Mouse (Mus musculus): ENCODE measurements around the gene Kctd20. TPM values are rescaled to one million over a fixed set of nuclear protein-coding genes. Genes with fewer than 3 reads are reported as not detected.

Gene Kctd20
- polyA plus RNA-seq, 1 experiment from 2014 or later, result 127 TPM

GRCm38 (mm10) chr17:28954416-28954815, 2.7 kb downstream of the Kctd20 start:
- H3K27ac ChIP-seq, result no peak overlapping the region
- H3K27me3 ChIP-seq, result no peaks in the 10 kb centered on the region
- H3K4me1 ChIP-seq, result peaks cover 15% of the 10 kb centered on the region
- ATAC-seq (ENCODE audit: insufficient number of reproducible peaks, insufficient read depth, low FRiP score, low TSS enrichment), result no peak
- 98% methylated on average over 9 of the region's 9 CpGs for WGBS
- H3K9ac ChIP-seq, result no peak overlapping the region
- H3K4me2 ChIP-seq (replicated peaks), result peak overlapping the region; percentile 88; the same call in 1 of the 2 replicates
- peaks cover 18% of the 10 kb centered on the region for H3K36me3 ChIP-seq
- H3K9me3 ChIP-seq, result no peaks in the 10 kb centered on the region; the same call in 1 of the 2 replicates
- no peak overlapping the region for H3K4me3 ChIP-seq

GRCm38 (mm10) chr17:28960597-28960996, 8.8 kb downstream of the Kctd20 start:
- H3K9me3 ChIP-seq, result no peaks in the 10 kb centered on the region
- no peaks in the 10 kb centered on the region for H3K27me3 ChIP-seq
- no peak overlapping the region for H3K9ac ChIP-seq
- peaks cover 55% of the 10 kb centered on the region for H3K36me3 ChIP-seq
- no peak overlapping the region for H3K4me2 ChIP-seq (replicated peaks)
- H3K4me3 ChIP-seq, result no peak overlapping the region
- H3K4me1 ChIP-seq, result no peaks in the 10 kb centered on the region
- H3K27ac ChIP-seq, result no peak overlapping the region
- 80% methylated on average over 10 of the region's 10 CpGs for WGBS
- ATAC-seq (ENCODE audit: insufficient number of reproducible peaks, insufficient read depth, low FRiP score, low TSS enrichment), result no peak

GRCm38 (mm10) chr17:28961596-28961995, 9.8 kb downstream of the Kctd20 start:
- H3K9me3 ChIP-seq, result no peaks in the 10 kb centered on the region
- WGBS, result 89% methylated on average over 10 of the region's 10 CpGs
- no peaks in the 10 kb centered on the region for H3K27me3 ChIP-seq
- H3K4me1 ChIP-seq, result no peaks in the 10 kb centered on the region
- no peak overlapping the region for H3K27ac ChIP-seq
- no peak overlapping the region for H3K4me3 ChIP-seq
- H3K9ac ChIP-seq, result no peak overlapping the region
- no peak overlapping the region for H3K4me2 ChIP-seq (replicated peaks)
- peaks cover 65% of the 10 kb centered on the region for H3K36me3 ChIP-seq
- ATAC-seq (ENCODE audit: insufficient number of reproducible peaks, insufficient read depth, low FRiP score, low TSS enrichment), result no peak

- H3K27me3 ChIP-seq, result no peaks in the 10 kb centered on the region
- H3K4me2 ChIP-seq (replicated peaks), result no peak overlapping the region
- no peaks in the 10 kb centered on the region for H3K4me1 ChIP-seq
- H3K27ac ChIP-seq, result no peak overlapping the region
- no peak overlapping the region for H3K9ac ChIP-seq
- no peak for ATAC-seq (ENCODE audit: insufficient number of reproducible peaks, insufficient read depth, low FRiP score, low TSS enrichment)
- no peaks in the 10 kb centered on the region for H3K9me3 ChIP-seq
- WGBS, result 81% methylated on average over 11 of the region's 11 CpGs
- peaks cover 96% of the 10 kb centered on the region for H3K36me3 ChIP-seq
- no peak overlapping the region for H3K4me3 ChIP-seq
Observed at GRCm38 (mm10) chr17:28967021-28967610, 15.4 kb downstream of the Kctd20 start.

GRCm38 (mm10) chr17:28970122-28970521, 18.4 kb downstream of the Kctd20 start:
- Histone ChIP-seq H3K27me3 (no peaks in the 10 kb centered on the region), H3K9ac (no peak overlapping the region), H3K9me3 (no peaks in the 10 kb centered on the region), H3K4me2 (replicated peaks) (no peak overlapping the region), H3K4me1 (no peaks in the 10 kb centered on the region), H3K4me3 (no peak overlapping the region), H3K36me3 (peaks cover 96% of the 10 kb centered on the region), H3K27ac (no peak overlapping the region)
- ATAC-seq (ENCODE audit: insufficient number of reproducible peaks, insufficient read depth, low FRiP score, low TSS enrichment), result no peak

- WGBS, result 92% methylated on average over 4 of the region's 4 CpGs
- Histone ChIP-seq H3K9ac (no peak overlapping the region), H3K27me3 (no peaks in the 10 kb centered on the region), H3K4me2 (replicated peaks) (no peak overlapping the region), H3K9me3 (no peaks in the 10 kb centered on the region), H3K27ac (no peak overlapping the region), H3K4me1 (0 out of 2 replicates have a peak, but pooled peaks cover 3% of the 10 kb centered on the region), H3K4me3 (no peak overlapping the region), H3K36me3 (peaks cover 80% of the 10 kb centered on the region)
- ATAC-seq (ENCODE audit: insufficient number of reproducible peaks, insufficient read depth, low FRiP score, low TSS enrichment), result no peak
Observed at GRCm38 (mm10) chr17:28979091-28979490, 27.3 kb downstream of the Kctd20 start.

GRCm38 (mm10) chr17:28981081-28981480, 29.3 kb downstream of the Kctd20 start:
- H3K36me3 ChIP-seq, result peaks cover 75% of the 10 kb centered on the region
- H3K4me3 ChIP-seq, result no peak overlapping the region
- H3K9me3 ChIP-seq, result no peaks in the 10 kb centered on the region
- no peaks in the 10 kb centered on the region for H3K27me3 ChIP-seq
- ATAC-seq (ENCODE audit: insufficient number of reproducible peaks, insufficient read depth, low FRiP score, low TSS enrichment), result no peak
- H3K9ac ChIP-seq, result no peak overlapping the region
- no peak overlapping the region for H3K4me2 ChIP-seq (replicated peaks)
- WGBS, result 69% methylated on average over 4 of the region's 4 CpGs
- 0 out of 2 replicates have a peak, but pooled peaks cover 3% of the 10 kb centered on the region for H3K4me1 ChIP-seq
- no peak overlapping the region for H3K27ac ChIP-seq

GRCm38 (mm10) chr17:28982591-28982990, 30.8 kb downstream of the Kctd20 start:
- 0 out of 2 replicates have a peak, but pooled peaks cover 3% of the 10 kb centered on the region for H3K4me1 ChIP-seq
- H3K36me3 ChIP-seq, result peaks cover 77% of the 10 kb centered on the region
- no peak overlapping the region for H3K4me2 ChIP-seq (replicated peaks)
- no peaks in the 10 kb centered on the region for H3K27me3 ChIP-seq
- ATAC-seq (ENCODE audit: insufficient number of reproducible peaks, insufficient read depth, low FRiP score, low TSS enrichment), result no peak
- WGBS, result 47% methylated on average over 4 of the region's 4 CpGs
- no peaks in the 10 kb centered on the region for H3K9me3 ChIP-seq
- H3K27ac ChIP-seq, result no peak overlapping the region
- no peak overlapping the region for H3K4me3 ChIP-seq
- H3K9ac ChIP-seq, result no peak overlapping the region

GRCm38 (mm10) chr17:28984724-28985420, 33.1 kb downstream of the Kctd20 start:
- no peak overlapping the region for H3K4me3 ChIP-seq
- H3K36me3 ChIP-seq, result peaks cover 75% of the 10 kb centered on the region
- H3K4me2 ChIP-seq (replicated peaks), result no peak overlapping the region
- H3K27me3 ChIP-seq, result no peaks in the 10 kb centered on the region
- 86% methylated on average over 1 of the region's 1 CpGs for WGBS
- no peak for ATAC-seq (ENCODE audit: insufficient number of reproducible peaks, insufficient read depth, low FRiP score, low TSS enrichment)
- H3K4me1 ChIP-seq, result 0 out of 2 replicates have a peak, but pooled peaks cover 3% of the 10 kb centered on the region
- H3K27ac ChIP-seq, result no peak overlapping the region
- no peak overlapping the region for H3K9ac ChIP-seq
- H3K9me3 ChIP-seq, result no peaks in the 10 kb centered on the region

GRCm38 (mm10) chr17:28986833-28987232, 35.1 kb downstream of the Kctd20 start:
- ATAC-seq (ENCODE audit: insufficient number of reproducible peaks, insufficient read depth, low FRiP score, low TSS enrichment), result no peak
- Histone ChIP-seq H3K9me3 (no peaks in the 10 kb centered on the region), H3K36me3 (peaks cover 78% of the 10 kb centered on the region)

GRCm38 (mm10) chr17:28987713-28988112, 36.0 kb downstream of the Kctd20 start:
- no peaks in the 10 kb centered on the region for H3K9me3 ChIP-seq
- WGBS, result 65% methylated on average over 4 of the region's 4 CpGs
- ATAC-seq (ENCODE audit: insufficient number of reproducible peaks, insufficient read depth, low FRiP score, low TSS enrichment), result no peak
- peaks cover 77% of the 10 kb centered on the region for H3K36me3 ChIP-seq
- no peaks in the 10 kb centered on the region for H3K27me3 ChIP-seq
- H3K4me2 ChIP-seq (replicated peaks), result no peak overlapping the region
- 0 out of 2 replicates have a peak, but pooled peaks cover 3% of the 10 kb centered on the region for H3K4me1 ChIP-seq
- H3K9ac ChIP-seq, result no peak overlapping the region
- no peak overlapping the region for H3K4me3 ChIP-seq
- no peak overlapping the region for H3K27ac ChIP-seq

More at GRCm38 (mm10) chr17:28986833-28987232, 35.1 kb downstream of the Kctd20 start:
- Histone ChIP-seq H3K4me2 (replicated peaks) (no peak overlapping the region), H3K27me3 (no peaks in the 10 kb centered on the region), H3K27ac (no peak overlapping the region), H3K4me1 (0 out of 2 replicates have a peak, but pooled peaks cover 3% of the 10 kb centered on the region), H3K4me3 (no peak overlapping the region), H3K9ac (no peak overlapping the region)

GRCm38 (mm10) chr17:28988291-28988690, 36.5 kb downstream of the Kctd20 start:
- Histone ChIP-seq H3K4me1 (no peaks in the 10 kb centered on the region), H3K4me2 (replicated peaks) (no peak overlapping the region), H3K4me3 (no peak overlapping the region), H3K27me3 (no peaks in the 10 kb centered on the region), H3K36me3 (peaks cover 72% of the 10 kb centered on the region), H3K9ac (no peak overlapping the region), H3K9me3 (no peaks in the 10 kb centered on the region), H3K27ac (no peak overlapping the region)
- WGBS, result 87% methylated on average over 4 of the region's 4 CpGs
- ATAC-seq (ENCODE audit: insufficient number of reproducible peaks, insufficient read depth, low FRiP score, low TSS enrichment), result no peak

Data from embryonic facial prominence, embryonic 12.5 days (tissue).